Mouse (Mus musculus) kidney, embryonic 15.5 days (tissue): ENCODE measurements around the gene Magea5. TPM values are rescaled to one million over a fixed set of nuclear protein-coding genes. Genes with fewer than 3 reads are reported as not detected.
"Not testable (repeated sequence)": the region's sequence is repeated elsewhere in the genome, so short reads cannot be mapped to it uniquely, and the experiment has no call there.

Experiments used
- ATAC-seq: fragments of 200-750 bp; cut with Nextera tagmentation; replicated peaks from 2 replicates; pipeline ENCODE4 v1.8.0; 2017; ENCODE audit warnings: moderate TSS enrichment; ENCODE audit not compliant: low FRiP score
- H3K27ac ChIP-seq: fragments of 300-500 bp; sonication (generic); 2 replicates; pipeline ENCODE4 v1.5.1; 2015; ENCODE audit warnings: mild to moderate bottlenecking, inconsistent platforms
- H3K27me3 ChIP-seq: fragments of 300-500 bp; sonication (generic); 2 replicates; pipeline ENCODE4 v1.6.1; 2015; ENCODE audit warnings: inconsistent platforms
- H3K36me3 ChIP-seq: fragments of 300-500 bp; sonication (generic); 2 replicates; pipeline ENCODE4 v1.6.1; 2015; ENCODE audit warnings: inconsistent platforms
- H3K4me1 ChIP-seq: fragments of 300-500 bp; sonication (generic); 2 replicates; pipeline ENCODE4 v1.6.1; 2015; ENCODE audit warnings: inconsistent platforms
- H3K4me2 ChIP-seq: fragments of 300-500 bp; sonication (generic); 2 replicates; pipeline ENCODE4 v1.6.1; 2015; ENCODE audit warnings: moderate library complexity, mild to moderate bottlenecking, inconsistent platforms
- H3K4me3 ChIP-seq: fragments of 300-500 bp; sonication (generic); replicated peaks from 2 replicates; pipeline ENCODE4 v1.5.1; 2015; ENCODE audit warnings: mild to moderate bottlenecking, inconsistent platforms
- H3K9ac ChIP-seq: fragments of 300-500 bp; sonication (generic); 2 replicates; pipeline ENCODE4 v1.6.1; 2015; ENCODE audit warnings: mild to moderate bottlenecking, inconsistent platforms
- H3K9me3 ChIP-seq: fragments of 300-500 bp; sonication (generic); replicated peaks from 2 replicates; pipeline ENCODE4 v1.6.1; 2016; ENCODE audit warnings: inconsistent platforms
- WGBS: fragments of 180-500 bp; shearing (Covaris S2); methylation state at CpG from one replicate; pipeline ENCODE4 v1.1.7; 2015; ENCODE audit warnings: mixed read lengths; 5-methylcytosine and 5-hydroxymethylcytosine counted together
- polyA plus RNA-seq: library from polyadenylated mRNA; unstranded; fragments of >200 nt; fragmentation: Nextera tagmentation; extraction: Ambion mirVana; gene quantifications from 2 replicates; pipeline ENCODE4 v1.2.1, GENCODE M21; 2015

Magea5 gene
- not detected in 2 replicates for polyA plus RNA-seq

DNA sequence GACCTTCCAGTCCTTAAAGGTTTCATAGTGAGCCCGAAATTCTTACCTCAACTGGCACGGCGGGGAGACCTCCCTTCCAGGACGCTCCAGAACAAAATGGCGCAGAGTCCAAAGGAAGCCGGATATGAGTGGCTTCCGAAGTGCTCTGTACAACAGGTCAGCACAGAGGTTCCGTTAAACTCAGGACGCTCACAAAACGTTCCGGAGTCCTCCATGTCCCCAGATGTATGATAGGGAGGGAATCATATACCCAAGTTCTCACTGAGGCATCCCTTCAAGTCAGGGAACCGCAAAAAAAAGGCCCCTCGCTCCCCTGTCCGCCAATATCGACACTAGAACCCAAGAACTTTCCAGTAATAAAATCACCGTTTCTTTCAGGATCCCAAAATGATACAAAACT, at the start of gene Magea5:
Gene Magea5 (minus strand): TSS at position 101 of the 400 bp plus-strand sequence.
- H3K4me1 ChIP-seq, ATAC-seq, H3K27me3 ChIP-seq, H3K36me3 ChIP-seq, H3K27ac ChIP-seq, H3K9me3 ChIP-seq, H3K4me2 ChIP-seq, H3K4me3 ChIP-seq, H3K9ac ChIP-seq: not testable (repeated sequence)
- WGBS = 84% methylated on average over 14 of the region's 16 CpGs

DNA sequence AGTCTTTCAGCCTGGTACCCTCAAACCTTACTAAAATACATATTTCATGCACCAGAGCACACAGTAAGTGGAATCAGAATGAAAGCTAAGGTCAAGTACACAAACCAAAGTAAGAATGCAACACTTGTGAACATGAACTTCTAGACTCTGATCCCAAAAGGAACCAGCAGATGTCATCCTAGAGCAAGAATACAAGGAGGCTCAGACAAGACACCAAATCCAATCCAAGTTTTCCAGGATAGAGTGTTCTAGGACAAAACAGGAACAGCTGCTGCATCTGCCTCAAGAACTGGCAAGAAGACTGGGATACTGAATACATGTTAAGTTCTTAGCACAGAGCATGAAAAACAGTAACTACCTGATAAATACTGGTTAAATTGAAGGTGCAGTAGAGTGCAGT, 35.1 kb upstream of the Magea5 start:
- Histone ChIP-seq H3K9me3 (no peaks in the 10 kb centered on the region), H3K4me1 (no peaks in the 10 kb centered on the region), H3K4me3 (no peak overlapping the region), H3K4me2 (no peak overlapping the region), H3K9ac (no peak overlapping the region), H3K36me3 (no peaks in the 10 kb centered on the region), H3K27me3 (no peaks in the 10 kb centered on the region), H3K27ac (no peak overlapping the region)
- no peak for ATAC-seq

GRCm38 (mm10) chrX:155093566-155093965, 30.6 kb upstream of the Magea5 start, which contains the start of gene Magea2:
Gene Magea2 (minus strand): TSS chrX:155093666.
- H3K4me2 ChIP-seq, ATAC-seq, H3K9ac ChIP-seq, H3K36me3 ChIP-seq, H3K27me3 ChIP-seq, H3K27ac ChIP-seq, H3K9me3 ChIP-seq, H3K4me3 ChIP-seq, H3K4me1 ChIP-seq: not testable (repeated sequence)
- WGBS = 93% methylated on average over 3 of the region's 4 CpGs

DNA sequence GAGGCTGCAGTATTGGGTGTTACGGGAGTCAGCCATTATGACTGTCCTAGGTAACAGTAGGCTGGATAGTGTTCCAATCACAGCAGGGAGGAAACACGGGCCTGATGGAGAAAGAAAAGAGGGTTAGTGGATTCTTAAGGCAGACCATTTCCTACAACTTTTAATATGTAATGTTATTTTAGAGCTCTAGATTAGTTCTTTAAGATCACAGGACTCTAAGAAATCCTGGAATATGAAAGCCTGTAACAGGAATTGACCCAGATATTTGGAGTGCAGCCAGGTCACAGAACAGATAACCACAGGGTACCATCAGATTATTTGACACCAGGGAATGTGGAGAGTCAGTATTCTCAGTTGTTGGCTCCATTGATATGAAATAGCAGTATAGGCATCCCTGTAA, 26.7 kb upstream of the Magea5 start, which contains the start of gene Magea1:
Gene Magea1 (minus strand): TSS at position 101 of the 400 bp plus-strand sequence.
- not testable (repeated sequence) for H3K4me2 ChIP-seq, H3K9ac ChIP-seq, H3K27me3 ChIP-seq, ATAC-seq, H3K27ac ChIP-seq, H3K9me3 ChIP-seq, H3K36me3 ChIP-seq, H3K4me3 ChIP-seq, H3K4me1 ChIP-seq
- 100% methylated on average over 1 of the region's 2 CpGs for WGBS

Other genes with a start within 250 kb of the Magea5 start
- not detected in 2 replicates for gene Cldn34b1, start 172.9 kb downstream of the Magea5 start, polyA plus RNA-seq
- gene Magea6, start 127.2 kb downstream of the Magea5 start, polyA plus RNA-seq = not detected in 2 replicates
- not detected in 2 replicates for gene Magea3, start 113.6 kb downstream of the Magea5 start, polyA plus RNA-seq
- not detected in 2 replicates for gene Magea8, start 67.3 kb downstream of the Magea5 start, polyA plus RNA-seq
- not detected in 2 replicates for gene Magea1, start 26.6 kb upstream of the Magea5 start, polyA plus RNA-seq
- gene Magea2, start 30.5 kb upstream of the Magea5 start, polyA plus RNA-seq = not detected in 2 replicates
- gene Cldn34b2, start 65.3 kb upstream of the Magea5 start, polyA plus RNA-seq = not detected in 2 replicates
- 176 and 179 TPM in 2 replicates for gene Sat1, start 153.3 kb upstream of the Magea5 start, polyA plus RNA-seq
- gene Acot9, start 199.3 kb upstream of the Magea5 start, polyA plus RNA-seq = 36.0 and 36.7 TPM in 2 replicates